Mouse (Mus musculus): Measurements from ENCODE around the gene Alkbh4.
"Not testable (repeated sequence)": the region's sequence is repeated elsewhere in the genome, so short reads cannot be mapped to it uniquely, and the experiment has no call there.

The Alkbh4 gene

GRCm38 (mm10) chr5:136143161-136143755 is 7.3 kb downstream of the Alkbh4 start:
- peak in 1 of 2 experiments; percentile 50 for DNase-seq

DNA sequence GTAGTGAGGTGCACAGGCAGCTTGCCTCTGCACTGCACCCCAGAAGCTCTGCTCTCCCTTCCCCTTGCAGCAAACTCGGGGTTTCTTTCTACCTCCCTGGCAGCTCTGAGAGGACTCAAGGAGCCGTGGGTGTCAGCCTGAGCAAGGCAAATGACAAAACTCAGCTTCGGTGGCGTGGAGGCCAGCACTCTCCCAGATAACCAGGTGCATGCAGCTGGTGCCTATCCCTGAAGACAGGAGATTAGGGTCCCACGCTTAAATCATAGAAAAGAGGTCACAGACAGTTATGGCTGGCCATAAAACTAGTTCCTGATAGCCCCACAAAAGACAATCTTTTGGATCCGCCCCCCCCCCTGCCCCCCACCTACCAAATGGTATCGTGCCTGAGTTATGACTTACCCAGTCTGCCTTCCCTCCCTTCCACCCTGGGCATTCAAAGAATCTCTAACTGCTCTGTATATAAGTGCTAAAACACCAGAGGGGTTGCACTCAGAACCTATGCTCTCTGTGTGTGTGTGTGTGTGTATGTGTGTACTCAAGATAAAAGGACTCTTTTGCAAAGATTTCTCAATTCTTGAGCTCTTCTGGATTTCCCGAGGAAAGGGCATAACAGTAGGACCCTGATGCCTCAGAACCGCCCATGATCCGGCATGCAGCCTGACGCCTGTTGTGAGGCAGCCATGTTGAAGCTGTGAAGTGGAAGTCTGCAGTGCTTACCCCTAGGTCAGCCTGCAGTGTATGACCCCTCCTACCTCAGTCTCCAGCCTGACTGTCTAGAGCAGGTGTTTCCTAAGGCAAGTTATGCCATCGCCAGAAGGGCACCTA is 8.9 kb downstream of the Alkbh4 start:
- DNase-seq, result peak; percentile 82 to 85

DNA sequence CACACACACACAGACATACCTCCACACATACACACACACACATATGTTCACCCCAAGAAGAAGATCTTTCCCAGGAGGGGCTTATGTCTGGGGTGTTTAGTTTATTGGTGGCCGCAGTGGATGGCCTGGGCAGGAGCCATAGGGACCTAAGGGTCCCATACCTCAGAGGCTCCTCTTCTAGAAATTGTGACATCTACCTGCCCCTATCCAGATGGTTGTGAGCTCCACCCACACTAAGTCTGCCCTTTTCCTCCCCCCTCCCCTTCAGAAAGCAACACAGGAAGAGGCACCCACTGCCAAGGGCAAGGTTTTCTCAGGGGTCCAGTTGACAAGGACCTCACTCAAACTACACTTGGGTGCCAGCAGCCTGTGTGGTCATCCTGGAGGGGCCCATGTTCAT is 11.0 kb downstream of the Alkbh4 start:
- DNase-seq, result no peak

- no peak for DNase-seq
Measured at GRCm38 (mm10) chr5:136147704-136148103, 11.8 kb downstream of the Alkbh4 start.

DNA sequence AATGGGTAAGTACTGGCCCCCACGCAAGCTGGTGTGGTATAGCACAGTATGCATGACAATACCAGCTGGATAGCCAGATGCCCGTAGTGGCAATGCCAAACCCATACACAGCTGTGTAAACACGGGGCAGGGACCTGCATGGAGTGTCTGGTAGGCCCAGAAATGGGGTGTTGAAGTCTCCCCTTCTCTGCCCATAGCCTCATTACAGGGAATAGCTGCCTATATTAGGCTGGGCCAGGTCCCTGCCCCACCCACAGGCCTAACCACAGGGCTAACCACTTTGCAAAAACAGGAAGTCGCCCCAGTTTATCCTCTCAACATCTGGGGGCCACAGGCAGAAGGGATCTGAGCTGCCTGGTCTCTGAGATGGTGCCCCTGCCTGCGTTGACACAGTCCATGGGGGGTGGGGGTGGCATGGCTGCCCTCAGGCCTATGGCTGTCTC is 13.2 kb downstream of the Alkbh4 start:
- not testable (repeated sequence) for DNase-seq

GRCm38 (mm10) chr5:136152365-136152764 is 16.4 kb downstream of the Alkbh4 start:
- DNase-seq, result peak; percentile 53 to 67

- DNase-seq, result no peak
Measured at GRCm38 (mm10) chr5:136155399-136155798, 19.5 kb downstream of the Alkbh4 start.

GRCm38 (mm10) chr5:136160084-136160483 is 24.1 kb downstream of the Alkbh4 start:
- DNase-seq, result peak; percentile 54 to 64

- DNase-seq, result peak; percentile 74 to 83
Measured at GRCm38 (mm10) chr5:136163807-136164474, 28.0 kb downstream of the Alkbh4 start.

DNA sequence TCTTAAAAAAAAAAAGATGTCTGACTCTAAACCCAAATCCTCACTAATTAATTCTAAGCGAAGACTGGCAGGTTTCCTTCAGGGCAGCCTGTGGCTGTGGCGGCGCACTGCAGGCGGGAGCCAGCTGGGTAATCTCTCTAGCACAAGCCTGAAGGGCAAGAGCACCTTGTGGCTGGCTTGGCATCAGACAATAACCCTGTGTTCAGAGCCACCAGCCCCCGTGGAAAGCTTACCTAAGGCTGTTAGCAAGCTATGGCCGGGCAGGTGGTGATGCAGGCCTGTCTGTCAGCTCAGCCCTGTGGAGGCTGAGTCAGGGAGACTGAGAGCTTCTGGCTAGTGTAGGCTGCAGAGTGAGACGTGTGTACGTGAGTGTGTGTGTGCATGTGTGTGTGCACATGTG is 29.3 kb downstream of the Alkbh4 start:
- DNase-seq, result peak; percentile 56 to 68

DNA sequence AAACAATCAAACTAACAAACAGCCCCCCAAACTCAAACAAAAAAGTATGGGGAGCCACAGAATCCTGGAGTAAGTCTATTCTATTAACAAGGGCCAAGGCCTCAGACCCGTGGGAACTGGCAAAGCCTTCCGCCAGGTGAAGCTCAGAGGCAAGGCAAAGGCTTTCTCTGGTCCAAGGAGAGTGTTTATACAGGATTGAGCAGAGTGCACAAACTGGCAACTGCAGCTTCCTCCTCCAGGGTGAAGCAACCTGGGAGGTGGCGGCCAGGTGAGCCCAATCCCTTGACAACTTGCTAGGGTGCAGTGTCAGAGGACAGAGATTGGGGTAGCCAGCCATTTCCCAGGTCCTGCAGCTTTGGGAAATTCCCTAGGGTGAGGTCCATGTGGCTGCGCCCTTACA is 31.4 kb downstream of the Alkbh4 start:
- DNase-seq, result no peak

DNA sequence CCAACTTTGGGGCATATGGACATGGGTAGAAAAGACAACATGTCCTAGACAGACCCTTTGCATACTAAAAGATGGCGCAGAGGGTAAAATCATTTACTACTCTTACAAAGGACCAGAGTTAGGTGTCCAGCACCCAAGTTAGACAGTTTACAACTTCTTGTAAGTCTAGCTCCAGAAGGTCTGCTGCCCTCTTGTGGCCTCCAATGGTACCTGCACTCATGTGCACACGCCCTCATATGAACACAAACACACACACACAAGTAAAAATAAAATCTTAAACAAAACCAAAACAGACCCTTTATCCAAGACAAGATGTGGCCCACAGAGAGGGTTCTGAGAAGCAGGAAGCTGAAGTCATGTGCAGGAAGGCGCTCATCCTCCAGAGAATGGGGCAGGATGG is 32.1 kb downstream of the Alkbh4 start:
- DNase-seq, result no peak

- DNase-seq, result peak; percentile 67 to 73
Measured at GRCm38 (mm10) chr5:136169626-136170511, 33.9 kb downstream of the Alkbh4 start.

- peak; percentile 95 for DNase-seq
Measured at GRCm38 (mm10) chr5:136170512-136171362, 34.8 kb downstream of the Alkbh4 start, which contains the start of gene Orai2. Gene Orai2, minus strand, starts transcription at chr5:136170713.

DNA sequence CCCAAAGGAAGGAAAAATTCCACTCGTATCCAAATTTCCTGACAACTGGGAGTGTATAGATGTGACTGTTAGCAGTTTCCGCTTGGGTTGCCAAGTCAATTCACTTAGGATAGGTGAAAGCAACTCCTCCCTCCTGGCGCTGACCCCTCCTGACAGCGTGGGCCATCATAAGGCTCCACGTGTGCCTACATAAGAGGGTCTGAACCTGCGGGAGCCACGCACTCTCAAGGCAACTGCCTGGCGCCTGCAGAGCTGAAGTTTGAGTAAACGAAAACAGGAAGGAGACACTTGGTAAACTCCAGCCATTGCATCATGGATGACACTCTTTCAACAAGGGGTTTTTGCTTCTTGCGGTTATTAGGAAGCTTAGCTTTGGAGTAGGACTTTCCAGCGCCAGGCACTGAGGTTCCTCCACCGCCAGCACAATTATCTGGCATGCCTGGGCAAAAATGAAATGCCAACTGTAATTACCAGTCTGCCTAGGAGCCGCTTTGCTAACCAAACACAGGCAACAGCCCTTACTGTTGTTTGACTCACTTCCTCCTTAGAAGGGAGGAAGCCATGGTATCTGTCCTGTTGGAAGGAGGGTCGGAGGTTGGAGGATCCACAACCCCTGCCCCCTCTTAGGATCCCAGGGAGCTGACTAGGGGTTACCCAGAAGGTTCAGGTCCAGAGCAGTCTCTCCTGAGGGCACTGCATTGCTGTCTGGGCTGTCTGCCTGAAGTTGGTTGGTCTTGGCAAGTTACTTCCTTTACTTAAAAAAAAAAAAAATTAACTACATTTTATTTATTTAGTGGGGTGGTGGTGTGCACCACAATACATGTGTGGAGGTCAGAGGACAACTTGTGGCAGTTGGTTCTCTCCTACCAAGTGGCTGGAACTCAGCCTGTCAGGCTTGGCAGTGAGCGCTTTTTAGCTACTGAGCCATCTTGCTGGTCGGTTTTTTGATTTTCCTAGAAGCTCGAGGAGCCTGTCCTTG is 35.7 kb downstream of the Alkbh4 start:
- peak; percentile 36 to 48 for DNase-seq

DNA sequence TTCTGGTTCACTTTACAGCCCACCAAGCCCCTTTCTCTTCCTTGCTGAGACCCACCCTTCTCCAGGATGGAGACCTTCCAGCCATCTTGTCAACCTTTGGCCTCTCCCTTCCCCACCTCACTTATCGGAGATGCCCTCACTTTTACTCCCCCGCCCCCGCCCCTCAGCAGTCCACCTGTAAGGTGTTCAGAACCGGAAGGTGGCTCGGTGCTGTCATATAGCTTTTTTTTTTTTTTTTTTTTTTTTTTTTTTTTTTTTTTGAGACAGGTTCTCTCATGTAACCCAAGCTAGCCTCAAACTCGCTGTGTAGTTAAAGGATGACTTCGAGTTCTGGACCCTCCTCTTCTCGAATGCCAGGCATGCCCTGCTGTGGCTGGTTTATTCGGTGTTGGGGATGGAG is 37.0 kb downstream of the Alkbh4 start:
- DNase-seq, result no peak

- DNase-seq, result peak; percentile 80 to 88
Measured at GRCm38 (mm10) chr5:136173606-136174463, 37.9 kb downstream of the Alkbh4 start.

DNA sequence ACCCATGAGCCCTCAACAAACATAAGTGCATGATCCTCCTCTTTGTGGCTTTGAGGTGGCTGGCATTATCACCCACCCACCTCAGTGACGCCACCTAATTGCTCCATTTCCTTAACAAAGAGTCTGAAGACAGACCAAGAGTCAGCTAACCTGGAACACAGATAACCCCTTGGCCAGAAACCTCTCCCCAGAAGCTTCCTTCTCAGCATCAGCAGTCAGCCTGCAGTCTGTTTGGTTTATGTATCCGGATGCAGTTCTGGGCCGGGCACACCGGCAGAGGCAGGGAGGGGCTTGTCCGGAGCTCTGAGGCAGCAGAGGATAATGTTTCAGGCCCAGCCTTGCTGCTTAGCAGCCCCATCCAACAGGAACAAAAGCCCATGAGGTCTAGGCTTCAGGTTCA is 43.6 kb downstream of the Alkbh4 start:
- no peak for DNase-seq

DNA sequence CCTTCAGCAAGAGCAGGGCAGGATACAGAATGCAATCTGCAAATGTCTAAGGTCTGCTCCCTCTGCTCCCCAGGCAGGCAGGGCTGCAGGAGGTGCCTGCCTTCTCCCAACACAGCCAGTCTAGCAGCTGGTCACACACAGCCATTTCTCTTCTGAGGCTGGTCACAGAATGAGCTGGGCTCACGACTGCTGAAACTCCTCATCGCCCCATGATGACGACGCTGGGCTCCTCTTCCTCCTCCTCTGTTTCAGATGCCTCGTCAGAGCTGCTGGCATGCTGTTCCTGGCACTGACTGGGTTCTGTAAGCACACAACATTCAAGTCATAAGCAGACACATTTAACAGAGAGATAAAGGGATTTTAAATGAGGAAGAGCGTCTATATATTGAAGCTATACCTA is 45.3 kb downstream of the Alkbh4 start:
- DNase-seq, result no peak
